Mouse (Mus musculus) midbrain, embryonic 12.5 days (tissue): ENCODE data around the gene Tiam2. TPM values are rescaled to one million over a fixed set of nuclear protein-coding genes. Genes with fewer than 3 reads are reported as not detected.
A peak's percentile ranks its signal among the peaks of the same experiment; 100 is the strongest.

Experiments
- ATAC-seq: fragments of 200-750 bp; cut with Nextera tagmentation; 2 replicates; pipeline ENCODE4 v1.8.0; 2017; ENCODE audit warnings: low read depth, moderate TSS enrichment, moderate library complexity; ENCODE audit not compliant: low FRiP score
- H3K27ac ChIP-seq: fragments of 300-500 bp; sonication (generic); replicated peaks from 2 replicates; pipeline ENCODE4 v1.5.1; 2016; ENCODE audit warnings: mild to moderate bottlenecking
- H3K27me3 ChIP-seq: fragments of 300-500 bp; sonication (generic); 2 replicates; pipeline ENCODE4 v1.6.1; 2016; ENCODE audit warnings: mild to moderate bottlenecking
- H3K36me3 ChIP-seq: fragments of 300-500 bp; sonication (generic); 2 replicates; pipeline ENCODE4 v1.6.1; 2016
- H3K4me1 ChIP-seq: fragments of 300-500 bp; sonication (generic); 2 replicates; pipeline ENCODE4 v1.6.1; 2016
- H3K4me2 ChIP-seq: fragments of 300-500 bp; sonication (generic); replicated peaks from 2 replicates; pipeline ENCODE4 v1.6.1; 2016; ENCODE audit warnings: mild to moderate bottlenecking, moderate library complexity
- H3K4me3 ChIP-seq: fragments of 300-500 bp; sonication (generic); 2 replicates; pipeline ENCODE4 v1.5.1; 2016; ENCODE audit warnings: mild to moderate bottlenecking
- H3K9ac ChIP-seq: fragments of 300-500 bp; sonication (generic); replicated peaks from 2 replicates; pipeline ENCODE4 v1.6.1; 2016; ENCODE audit warnings: mild to moderate bottlenecking, moderate library complexity
- H3K9me3 ChIP-seq: fragments of 300-500 bp; sonication (generic); 2 replicates; pipeline ENCODE4 v1.6.1; 2016; ENCODE audit warnings: mild to moderate bottlenecking
- WGBS: fragments of 180-500 bp; shearing (Covaris S2); methylation state at CpG from one replicate; pipeline ENCODE4 v1.1.7; 2016; 5-methylcytosine and 5-hydroxymethylcytosine counted together
- polyA plus RNA-seq: library from polyadenylated mRNA; unstranded; fragments of >200 nt; fragmentation: Nextera tagmentation; extraction: Ambion mirVana; gene quantifications from 2 replicates; pipeline ENCODE4 v1.2.1, GENCODE M21; 2016

Tiam2 gene
- polyA plus RNA-seq, result 2.8 and 5.1 TPM in 2 replicates

DNA sequence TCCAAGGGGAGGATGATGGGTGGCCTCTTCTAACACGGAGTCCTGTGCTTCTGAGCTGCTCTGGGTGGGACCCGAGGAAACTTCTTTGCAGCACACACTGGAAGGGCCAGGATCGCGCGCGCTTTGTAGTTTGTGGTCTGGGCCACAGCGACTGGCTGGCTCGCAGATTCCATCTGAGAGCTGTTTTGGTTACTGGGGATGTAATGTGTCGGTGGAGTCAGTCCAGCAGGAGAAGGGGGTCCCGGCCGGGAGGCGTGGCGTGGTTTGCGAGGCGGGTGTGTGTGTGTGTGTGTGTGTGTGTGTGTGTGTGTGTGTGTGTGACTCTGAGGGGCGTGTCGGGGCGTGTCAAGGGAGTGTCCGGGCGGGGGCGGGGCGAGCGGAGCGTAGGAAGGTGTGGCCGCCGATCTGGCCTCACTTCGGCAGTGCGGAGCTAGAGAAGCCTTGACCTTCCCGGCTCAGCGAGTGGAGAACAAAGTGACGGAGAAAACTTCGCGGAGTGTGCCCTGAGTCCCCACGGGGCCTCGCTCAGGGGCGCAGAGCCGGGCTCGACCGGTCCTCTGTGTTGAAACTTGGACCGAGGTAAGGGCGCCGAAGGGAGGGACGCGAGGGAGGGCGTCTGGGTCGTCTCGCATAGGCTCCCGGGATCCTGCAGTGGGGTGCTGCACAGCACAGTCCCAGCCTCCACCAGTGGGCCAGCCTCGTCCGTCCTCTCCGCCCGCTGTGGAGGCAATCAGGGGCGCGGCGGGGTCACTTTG lies at the start of gene Tiam2:
TSS of gene Tiam2 (plus strand) at position 426 of the 755 bp plus-strand sequence.
- Histone ChIP-seq H3K4me2 (peak within 1 kb of the TSS; percentile 83), H3K27me3 (peaks cover 41% of the 10 kb centered on the region), H3K4me1 (peaks cover 12% of the 10 kb centered on the region), H3K9me3 (no peaks in the 10 kb centered on the region), H3K36me3 (no peaks in the 10 kb centered on the region), H3K4me3 (peak within 1 kb of the TSS; percentile 50), H3K27ac (no peak within 1 kb of the TSS), H3K9ac (peak within 1 kb of the TSS; percentile 39; the same call in 1 of the 2 replicates)
- WGBS, result under 1% methylated on average over 51 of the region's 55 CpGs
- peak; percentile 79 for ATAC-seq

DNA sequence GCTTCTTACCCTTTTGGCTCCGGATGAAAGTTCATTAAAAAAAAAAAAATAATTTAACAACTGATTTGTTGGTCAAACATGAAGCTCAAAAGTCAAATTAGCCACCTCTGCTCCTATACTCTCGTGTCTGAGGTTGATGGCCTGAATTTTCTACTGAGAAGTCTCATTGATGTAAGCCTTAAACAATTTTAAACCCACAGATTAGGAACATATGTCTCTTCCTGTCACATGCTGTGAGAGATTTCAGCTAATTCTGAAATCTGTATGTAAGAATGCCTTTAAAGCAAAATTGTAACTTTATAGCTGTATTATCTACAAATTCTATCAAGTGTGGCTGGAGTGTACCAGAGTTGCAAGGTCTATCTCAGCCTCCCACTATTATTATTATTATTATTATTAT lies 46.1 kb upstream of the Tiam2 start:
- no peak for ATAC-seq
- Histone ChIP-seq H3K4me1 (peaks cover 26% of the 10 kb centered on the region), H3K27ac (no peak overlapping the region), H3K9me3 (no peaks in the 10 kb centered on the region), H3K27me3 (peaks cover 6% of the 10 kb centered on the region), H3K4me2 (no peak overlapping the region), H3K36me3 (no peaks in the 10 kb centered on the region), H3K9ac (no peak overlapping the region), H3K4me3 (no peak overlapping the region)
- WGBS, result 81% methylated on average over 2 of the region's 2 CpGs

DNA sequence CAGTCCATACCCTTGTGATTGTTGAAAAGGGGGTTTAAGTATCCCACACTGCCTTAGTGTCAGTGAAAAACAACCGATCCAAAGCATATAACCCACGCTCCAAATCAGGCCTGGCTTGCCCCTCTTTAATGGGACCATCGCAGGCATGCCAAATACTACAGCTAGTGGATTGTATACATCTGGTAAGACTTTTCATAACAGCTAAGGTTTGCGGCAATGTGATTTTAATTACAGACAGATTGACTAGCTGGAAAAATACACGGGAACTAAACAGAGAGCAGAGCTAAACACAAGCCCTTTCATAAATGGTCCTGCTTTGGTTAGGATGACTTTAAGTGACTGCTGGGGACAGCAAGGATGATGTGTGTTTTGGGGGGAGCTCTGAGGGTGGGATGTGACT lies 44.4 kb upstream of the Tiam2 start:
- no peak overlapping the region for H3K4me2 ChIP-seq
- H3K9me3 ChIP-seq, result no peaks in the 10 kb centered on the region
- no peaks in the 10 kb centered on the region for H3K36me3 ChIP-seq
- no peaks in the 10 kb centered on the region; the same call in 1 of the 2 replicates for H3K27me3 ChIP-seq
- no peak overlapping the region for H3K9ac ChIP-seq
- H3K27ac ChIP-seq, result no peak overlapping the region
- no peak overlapping the region for H3K4me3 ChIP-seq
- whole genome bisulfite sequencing, result 79% methylated on average over 5 of the region's 5 CpGs
- peaks cover 17% of the 10 kb centered on the region for H3K4me1 ChIP-seq
- ATAC-seq, result no peak

DNA sequence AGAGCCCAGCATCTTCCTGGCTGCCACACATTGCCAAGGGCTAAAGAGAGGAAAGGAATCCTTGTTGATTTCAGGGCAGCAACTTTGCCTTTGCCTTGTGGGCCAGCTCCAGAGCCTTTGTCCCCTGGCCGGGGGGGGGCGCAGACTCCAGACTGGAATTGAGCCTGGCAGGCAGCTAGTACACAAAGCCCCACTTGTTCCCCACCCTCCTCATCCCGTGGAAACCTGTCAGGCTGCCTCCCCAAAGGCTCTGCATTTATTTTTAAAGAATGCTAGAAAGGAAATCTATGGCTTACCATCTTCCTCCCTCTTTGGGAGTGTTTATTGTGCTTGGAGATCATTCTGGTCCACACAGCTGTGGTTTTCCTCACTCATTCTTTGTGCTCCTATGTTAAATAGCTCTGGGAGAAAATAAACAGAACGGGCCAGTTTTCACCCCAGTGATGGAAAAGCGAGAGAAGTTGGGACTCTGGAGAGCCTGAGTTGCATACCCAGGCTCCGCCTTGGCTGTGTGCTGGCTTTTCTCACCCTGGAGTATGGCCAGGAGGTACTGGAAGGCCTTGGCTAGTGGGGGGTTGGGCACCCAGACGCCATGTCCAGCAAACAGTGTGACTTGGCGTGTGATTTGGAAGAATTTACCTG lies 41.2 kb upstream of the Tiam2 start:
- 43% methylated on average over 8 of the region's 8 CpGs for WGBS
- ATAC-seq, result 0 out of 2 replicates have a peak, but pooled peaks have one; percentile 44

DNA sequence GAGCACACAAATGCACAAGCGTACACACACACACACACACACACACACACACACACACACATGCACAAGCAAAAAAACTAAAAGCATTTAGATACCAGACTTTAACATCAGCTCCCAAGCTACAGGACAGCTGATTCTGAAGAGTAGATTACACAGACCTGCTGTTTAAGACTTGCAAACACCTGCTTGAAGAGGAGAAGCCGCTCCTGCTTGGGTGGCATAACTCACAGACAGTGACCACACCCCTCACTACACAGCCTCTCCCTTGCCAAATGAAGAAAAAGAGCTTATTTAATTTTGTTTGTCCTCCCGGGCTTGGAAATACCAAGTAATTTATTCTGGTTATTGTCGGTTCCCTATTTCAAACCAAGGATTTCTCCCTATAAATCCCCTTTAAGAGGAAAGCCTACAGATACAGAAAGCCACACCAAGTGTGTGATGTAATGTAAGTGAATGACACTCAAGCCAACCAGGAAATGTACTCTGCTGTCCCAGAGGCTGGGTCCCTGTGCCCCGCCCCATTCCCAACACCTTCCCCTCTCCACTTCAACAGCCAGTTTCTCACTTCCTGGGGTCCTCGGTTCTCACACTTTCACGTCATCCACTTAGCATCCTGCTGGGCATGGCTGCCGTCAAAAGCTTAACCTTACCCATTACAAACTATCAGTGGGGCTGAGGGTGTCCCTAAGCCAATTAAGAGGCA lies 40.1 kb upstream of the Tiam2 start:
- ATAC-seq, result no peak
- WGBS, result 63% methylated on average over 8 of the region's 8 CpGs
- no peaks in the 10 kb centered on the region for H3K9me3 ChIP-seq
- H3K4me1 ChIP-seq, result peaks cover 12% of the 10 kb centered on the region
- H3K4me2 ChIP-seq, result no peak overlapping the region
- no peak overlapping the region for H3K4me3 ChIP-seq
- no peaks in the 10 kb centered on the region for H3K36me3 ChIP-seq
- no peak overlapping the region for H3K27ac ChIP-seq
- no peak overlapping the region for H3K9ac ChIP-seq
- no peaks in the 10 kb centered on the region for H3K27me3 ChIP-seq

More for the DNA sequence above, 41.2 kb upstream of the Tiam2 start:
- H3K9me3 ChIP-seq, result no peaks in the 10 kb centered on the region
- H3K9ac ChIP-seq, result no peak overlapping the region
- H3K27ac ChIP-seq, result peak overlapping the region; percentile 64
- H3K4me2 ChIP-seq, result no peak overlapping the region
- no peak overlapping the region for H3K4me3 ChIP-seq
- H3K4me1 ChIP-seq, result peaks cover 17% of the 10 kb centered on the region
- H3K27me3 ChIP-seq, result no peaks in the 10 kb centered on the region
- H3K36me3 ChIP-seq, result no peaks in the 10 kb centered on the region

DNA sequence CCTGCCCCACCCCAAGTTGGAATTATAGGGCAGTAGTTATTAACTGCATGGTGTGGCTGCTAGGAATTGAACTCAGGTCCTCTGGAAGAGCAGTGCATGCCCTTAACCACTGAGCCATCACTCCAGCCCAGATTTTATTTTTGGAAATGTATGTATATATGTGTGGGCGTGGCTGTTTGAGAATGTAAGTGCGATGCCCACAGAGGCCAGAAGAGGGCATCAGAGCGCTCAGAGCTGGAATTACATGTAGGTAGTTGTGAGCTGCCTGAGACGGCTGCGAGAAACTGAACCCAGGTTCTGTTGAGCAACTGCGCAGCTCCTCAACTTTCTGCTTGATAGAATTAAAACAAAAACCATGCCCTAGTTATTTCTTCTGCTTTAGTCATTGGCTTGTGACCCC lies 38.0 kb upstream of the Tiam2 start:
- peaks cover 12% of the 10 kb centered on the region for H3K4me1 ChIP-seq
- WGBS, result 25% methylated on average over 6 of the region's 6 CpGs
- peaks cover 6% of the 10 kb centered on the region; the same call in 1 of the 2 replicates for H3K36me3 ChIP-seq
- H3K27me3 ChIP-seq, result no peaks in the 10 kb centered on the region
- H3K9me3 ChIP-seq, result no peaks in the 10 kb centered on the region
- ATAC-seq, result no peak
- no peak overlapping the region for H3K9ac ChIP-seq
- H3K27ac ChIP-seq, result no peak overlapping the region
- no peak overlapping the region for H3K4me3 ChIP-seq
- no peak overlapping the region for H3K4me2 ChIP-seq

DNA sequence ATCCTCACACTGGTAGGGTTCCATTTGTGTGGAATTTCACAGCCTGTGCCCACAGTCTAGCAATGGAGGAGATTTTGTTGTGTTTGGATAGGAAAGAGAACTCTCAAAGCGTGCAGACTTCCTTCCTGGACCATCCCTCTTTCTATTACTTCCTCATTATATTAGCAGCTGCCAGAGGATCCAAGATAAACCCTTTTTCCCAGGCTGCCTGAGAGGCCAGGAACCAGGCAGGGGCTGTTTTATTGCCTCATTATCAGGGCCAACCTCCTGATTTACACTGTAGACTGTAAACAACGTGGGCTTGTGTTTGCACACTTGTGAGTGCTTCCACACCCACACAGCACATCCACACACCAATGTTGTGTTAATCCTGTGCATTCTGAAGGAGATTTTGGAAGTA lies 31.3 kb upstream of the Tiam2 start:
- 77% methylated on average over 2 of the region's 2 CpGs for WGBS
- Histone ChIP-seq H3K27me3 (no peaks in the 10 kb centered on the region), H3K9me3 (no peaks in the 10 kb centered on the region), H3K36me3 (peaks cover 6% of the 10 kb centered on the region; the same call in 1 of the 2 replicates), H3K4me3 (no peak overlapping the region), H3K4me1 (no peaks in the 10 kb centered on the region), H3K4me2 (no peak overlapping the region), H3K9ac (no peak overlapping the region), H3K27ac (no peak overlapping the region)
- ATAC-seq, result no peak

DNA sequence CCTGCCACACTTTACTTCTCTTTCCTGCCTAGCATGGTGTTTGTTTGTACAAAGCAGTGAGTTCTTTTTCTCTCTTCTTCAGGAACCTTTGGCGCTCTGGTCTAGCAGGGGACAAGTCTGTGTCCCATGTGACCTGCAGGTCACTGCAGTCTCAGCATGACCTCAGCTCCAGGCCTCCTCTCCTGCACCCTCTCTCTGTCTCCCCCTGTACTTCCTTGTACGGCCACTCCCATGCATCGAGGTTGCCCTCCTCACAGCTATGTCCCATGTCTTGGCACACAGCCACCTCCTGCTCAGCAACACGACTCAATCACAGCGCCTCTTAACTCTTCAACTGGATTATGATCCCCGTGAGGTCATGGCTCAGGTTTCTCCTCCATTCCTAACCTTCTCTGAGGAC lies 26.9 kb upstream of the Tiam2 start:
- Histone ChIP-seq H3K27me3 (no peaks in the 10 kb centered on the region), H3K9me3 (no peaks in the 10 kb centered on the region), H3K9ac (no peak overlapping the region), H3K27ac (no peak overlapping the region), H3K4me2 (no peak overlapping the region), H3K4me3 (no peak overlapping the region), H3K4me1 (no peaks in the 10 kb centered on the region), H3K36me3 (0 out of 2 replicates have a peak, but pooled peaks cover 3% of the 10 kb centered on the region)
- WGBS, result 74% methylated on average over 6 of the region's 6 CpGs
- ATAC-seq, result no peak

DNA sequence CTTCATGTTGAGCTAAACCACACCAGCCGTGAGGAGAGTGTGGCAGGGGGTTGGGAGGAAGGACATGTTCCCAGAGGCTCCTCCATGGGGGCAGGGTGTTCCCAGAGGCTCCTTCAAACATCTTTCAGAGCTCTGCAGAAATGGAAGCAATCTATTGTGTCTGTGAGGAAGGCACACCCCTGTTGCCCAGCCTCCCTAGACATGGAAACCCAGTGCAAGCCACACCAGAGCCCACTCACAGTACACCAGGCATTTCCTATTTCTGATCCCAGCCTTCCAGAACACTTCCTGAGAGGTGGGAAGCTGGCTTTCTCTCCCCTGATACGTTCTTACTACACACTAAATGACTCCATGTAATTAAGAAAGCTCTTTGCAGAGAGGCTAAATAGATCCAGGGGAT lies 20.4 kb upstream of the Tiam2 start:
- H3K9ac ChIP-seq, result no peak overlapping the region
- H3K4me3 ChIP-seq, result no peak overlapping the region
- ATAC-seq, result no peak
- H3K4me2 ChIP-seq, result no peak overlapping the region
- H3K27ac ChIP-seq, result no peak overlapping the region
- WGBS, result 61% methylated on average over 2 of the region's 2 CpGs
- H3K27me3 ChIP-seq, result no peaks in the 10 kb centered on the region
- H3K4me1 ChIP-seq, result no peaks in the 10 kb centered on the region
- no peaks in the 10 kb centered on the region for H3K9me3 ChIP-seq
- no peaks in the 10 kb centered on the region for H3K36me3 ChIP-seq

DNA sequence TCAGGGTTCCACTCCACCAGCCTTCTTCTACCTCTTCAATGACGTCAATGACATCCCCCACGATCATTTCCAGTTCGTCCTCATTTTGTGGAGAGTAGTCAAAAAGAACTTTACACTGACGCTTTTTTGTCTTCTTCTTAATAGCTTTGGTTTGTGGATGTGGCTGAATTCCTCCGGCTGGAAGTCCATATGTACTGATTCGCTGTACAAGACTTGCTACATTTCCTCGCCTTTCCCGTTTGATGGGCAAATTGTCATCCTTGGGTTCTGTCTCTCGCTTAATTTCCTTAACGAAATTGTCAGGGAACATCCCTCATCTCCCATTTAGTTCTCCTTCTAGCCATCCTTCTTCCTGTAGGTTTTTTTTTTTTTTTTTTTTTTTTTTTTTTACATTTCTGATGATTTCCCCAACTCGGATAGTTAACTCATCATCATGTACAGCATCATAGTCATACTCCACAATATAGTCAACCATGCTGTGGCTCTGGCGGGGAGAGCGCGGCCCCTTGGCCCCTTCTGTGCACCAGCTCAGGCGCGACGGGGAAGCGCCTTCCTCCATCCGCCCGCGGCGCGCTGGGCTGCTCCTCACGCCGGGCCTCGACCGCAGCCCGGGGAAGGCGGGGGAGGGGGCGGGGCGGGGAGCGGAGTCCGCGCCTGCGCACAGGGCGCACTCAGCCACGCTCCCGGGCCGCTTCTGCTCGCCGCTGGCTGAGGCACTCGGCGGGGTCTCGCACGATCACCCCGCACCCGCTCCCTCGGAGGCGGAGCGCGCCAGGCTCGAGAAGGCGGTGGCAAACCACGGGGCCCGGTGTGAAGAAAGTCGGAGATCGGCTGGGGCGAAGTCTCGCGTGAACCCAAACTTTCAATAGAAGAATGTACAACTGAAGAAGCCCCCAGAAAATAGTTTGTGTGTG lies 12.4 kb upstream of the Tiam2 start:
- Histone ChIP-seq H3K4me3 (peak overlapping the region; percentile 39), H3K27ac (no peak overlapping the region), H3K9ac (no peak overlapping the region; the same call in 1 of the 2 replicates), H3K9me3 (no peaks in the 10 kb centered on the region), H3K4me2 (peak overlapping the region; percentile 58), H3K27me3 (peaks cover 19% of the 10 kb centered on the region), H3K36me3 (no peaks in the 10 kb centered on the region), H3K4me1 (no peaks in the 10 kb centered on the region)
- 6% methylated on average over 53 of the region's 60 CpGs for WGBS
- ATAC-seq, result peak; percentile 98

DNA sequence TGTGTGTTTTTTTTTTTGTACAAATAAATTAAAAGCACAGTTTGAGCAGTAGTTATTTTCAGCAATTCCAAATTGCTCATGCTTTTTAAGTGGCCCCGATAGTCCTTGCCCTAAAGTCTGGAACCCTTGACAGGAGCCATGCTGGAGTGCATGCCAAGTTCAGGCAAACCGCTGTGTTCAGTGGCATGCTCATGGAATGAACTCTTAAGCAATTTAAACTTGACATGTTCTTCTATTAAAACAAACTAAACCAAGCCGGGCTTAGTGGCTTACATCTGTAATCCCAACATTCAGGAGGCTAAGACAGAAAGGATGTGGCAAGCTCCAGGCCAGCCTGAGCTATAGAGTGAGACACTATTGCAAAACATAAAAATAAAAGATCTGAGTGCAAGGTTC lies 11.8 kb upstream of the Tiam2 start:
- H3K4me1 ChIP-seq, result no peaks in the 10 kb centered on the region
- no peaks in the 10 kb centered on the region for H3K36me3 ChIP-seq
- H3K27ac ChIP-seq, result no peak overlapping the region
- WGBS, result 31% methylated on average over 3 of the region's 3 CpGs
- peak overlapping the region; percentile 39; the same call in 1 of the 2 replicates for H3K4me3 ChIP-seq
- ATAC-seq, result peak; percentile 3; the same call in 1 of the 2 replicates
- H3K9ac ChIP-seq, result no peak overlapping the region; the same call in 1 of the 2 replicates
- peaks cover 19% of the 10 kb centered on the region for H3K27me3 ChIP-seq
- no peaks in the 10 kb centered on the region for H3K9me3 ChIP-seq
- peak overlapping the region; percentile 58 for H3K4me2 ChIP-seq
